Mouse (Mus musculus) urinary bladder, postnatal 25 days (tissue): ENCODE results near the gene Arsa.
"Not testable (repeated sequence)": the region's sequence is repeated elsewhere in the genome, so short reads cannot be mapped to it uniquely, and the experiment has no call there.

Experiments used
- DNase-seq: peaks from one replicate; pipeline ENCODE4 v3.0.0; 2022; ENCODE audit warnings: low spot score

Arsa gene

GRCm38 (mm10) chr15:89454857-89455256 is 22.4 kb downstream of the Arsa start:
- DNase-seq, result no peak

GRCm38 (mm10) chr15:89453865-89454478 is 23.3 kb downstream of the Arsa start, which contains the start of gene Mapk8ip2:
Gene Mapk8ip2, plus strand, starts transcription at chr15:89453913.
- no peak for DNase-seq

GRCm38 (mm10) chr15:89452906-89453864 is 24.0 kb downstream of the Arsa start:
- peak; percentile 60 for DNase-seq

- DNase-seq, result no peak
Observed at GRCm38 (mm10) chr15:89442486-89443070, 34.6 kb downstream of the Arsa start.

- no peak for DNase-seq
Observed at GRCm38 (mm10) chr15:89435878-89436277, 41.3 kb downstream of the Arsa start.

GRCm38 (mm10) chr15:89434136-89434535 is 43.1 kb downstream of the Arsa start:
- no peak for DNase-seq

- DNase-seq, result no peak
Observed at GRCm38 (mm10) chr15:89432946-89433345, 44.3 kb downstream of the Arsa start.

- no peak for DNase-seq
Observed at GRCm38 (mm10) chr15:89431806-89432205, 45.4 kb downstream of the Arsa start.

GRCm38 (mm10) chr15:89431271-89431670 is 46.0 kb downstream of the Arsa start:
- DNase-seq, result no peak

GRCm38 (mm10) chr15:89430771-89431170 is 46.5 kb downstream of the Arsa start:
- not testable (repeated sequence) for DNase-seq

GRCm38 (mm10) chr15:89430341-89430740 is 46.9 kb downstream of the Arsa start:
- no peak for DNase-seq

GRCm38 (mm10) chr15:89429352-89430221 is 47.6 kb downstream of the Arsa start, which contains the start of the genes C730034F03Rik, Gm44502 and Chkb:
Gene C730034F03Rik, plus strand, starts transcription at chr15:89429589.
Gene Gm44502, minus strand, starts transcription at chr15:89429696.
Gene Chkb, minus strand, starts transcription at chr15:89429908.
- peak; percentile 79 for DNase-seq

GRCm38 (mm10) chr15:89428821-89429351 is 48.3 kb downstream of the Arsa start:
- no peak for DNase-seq

GRCm38 (mm10) chr15:89428136-89428790 is 49.0 kb downstream of the Arsa start:
- no peak for DNase-seq

- no peak for DNase-seq
Observed at GRCm38 (mm10) chr15:89426716-89427115, 50.5 kb downstream of the Arsa start.

GRCm38 (mm10) chr15:89425711-89426121 is 51.5 kb downstream of the Arsa start, which contains the start of gene Cpt1b:
Gene Cpt1b, minus strand, starts transcription at chr15:89425863.
- DNase-seq, result no peak

- DNase-seq, result no peak
Observed at GRCm38 (mm10) chr15:89424621-89425020, 52.6 kb downstream of the Arsa start.
